ENCODE assay signal across 22 mouse cellular contexts in genomic region chr15:102776218-102776850, GRCm38 (mm10). TPM values are rescaled to one million over a fixed set of nuclear protein-coding genes. Genes with fewer than 3 reads are reported as not detected.
DNase-seq lines count a peak whose midpoint lies in the region; ATAC-seq and TF ChIP-seq lines count a peak whose summit lies in the region.
"Had no signal": no experiment of that assay in that cellular context is flagged by ENCODE, and none has a peak within 500 bp of the region (broad histone marks: within the 10 kb centered on the region; RNA-seq: fewer than 3 reads in every experiment).

No protein-coding gene starts in this region.

- WGBS in hindbrain, embryonic 13.5 days, result 47% methylated on average over 11 of the region's 11 CpGs
- WGBS in hindbrain, embryonic 10.5 days, result 47% methylated on average over 11 of the region's 11 CpGs
- 34% methylated on average over 11 of the region's 11 CpGs for WGBS in midbrain, postnatal 0 days
- WGBS in midbrain, embryonic 10.5 days, result 56% methylated on average over 11 of the region's 11 CpGs
- WGBS in hindbrain, postnatal 0 days, result 35% methylated on average over 11 of the region's 11 CpGs
- 43% methylated on average over 11 of the region's 11 CpGs for WGBS in intestine, embryonic 15.5 days

- H3K27me3 ChIP-seq in hindbrain, embryonic 13.5 days, result peaks cover 24% of the 10 kb centered on the region
- peaks cover 19% of the 10 kb centered on the region; the same call in 1 of the 2 replicates for H3K27me3 ChIP-seq in hindbrain, embryonic 10.5 days (ENCODE audit: insufficient read depth, poor library complexity, severe bottlenecking)
- no peaks in the 10 kb centered on the region for H3K27me3 ChIP-seq in midbrain, postnatal 0 days (ENCODE audit: insufficient read depth, low read length)
- peaks cover 16% of the 10 kb centered on the region for H3K27me3 ChIP-seq in midbrain, embryonic 10.5 days (ENCODE audit: low read depth, poor library complexity, severe bottlenecking)
- no peaks in the 10 kb centered on the region for H3K27me3 ChIP-seq in hindbrain, postnatal 0 days (ENCODE audit: insufficient read depth, low read length)
- 0 out of 2 replicates have a peak, but pooled peaks cover 3% of the 10 kb centered on the region for H3K27me3 ChIP-seq in intestine, embryonic 15.5 days (replicated peaks)

- no peak for DNase-seq in hindbrain, embryonic 10.5 days (ENCODE audit: low spot score)
- DNase-seq in midbrain, postnatal 0 days (ENCODE audit: low spot score), result no peak
- DNase-seq in midbrain, embryonic 10.5 days (ENCODE audit: low spot score), result no peak
- DNase-seq in hindbrain, postnatal 0 days (ENCODE audit: low spot score), result no peak
- no peak for DNase-seq in cerebellum, postnatal 14 days
- DNase-seq: adrenal gland, postnatal 10 days; cerebellum, adult 9-11 months; gastrocnemius, postnatal 25 days; heart, adult 18-20 months; heart, postnatal 10 days; kidney, adult 18-20 months; kidney, postnatal 10 days; liver; lung, postnatal 4 days; thymus, adult 2 months; thymus, postnatal 4 days had no signal

- no peak for TF ChIP-seq CTCF in midbrain, postnatal 0 days (IDR thresholded peaks at IDR 0.05)
- TF ChIP-seq CTCF in hindbrain, postnatal 0 days (IDR thresholded peaks at IDR 0.05; ENCODE audit: low read depth), result no peak

- no peak for ATAC-seq in hindbrain, embryonic 13.5 days (ENCODE audit: low FRiP score)
- ATAC-seq in midbrain, postnatal 0 days (ENCODE audit: low FRiP score), result 0 out of 2 replicates have a peak, but pooled peaks have one; percentile 49
- ATAC-seq in hindbrain, postnatal 0 days, result no peak
- no peak for ATAC-seq in intestine, embryonic 15.5 days

- no peak overlapping the region for H3K4me2 ChIP-seq in hindbrain, embryonic 13.5 days
- no peak overlapping the region for H3K4me2 ChIP-seq in midbrain, postnatal 0 days (ENCODE audit: low read depth, low read length, poor library complexity, severe bottlenecking)
- H3K4me2 ChIP-seq in hindbrain, postnatal 0 days (ENCODE audit: low read depth, low read length), result 0 out of 2 replicates have a peak overlapping the region, but pooled peaks have one; percentile 7
- no peak overlapping the region for H3K4me2 ChIP-seq in intestine, embryonic 15.5 days (replicated peaks)
- H3K4me2 ChIP-seq: heart, embryonic 12.5 days; liver, embryonic 15.5 days; lung, embryonic 15.5 days had no signal

- H3K4me1 ChIP-seq in hindbrain, embryonic 13.5 days (replicated peaks), result peaks cover 2% of the 10 kb centered on the region; the same call in 1 of the 2 replicates
- H3K4me1 ChIP-seq in hindbrain, embryonic 10.5 days (replicated peaks), result no peaks in the 10 kb centered on the region; the same call in 1 of the 2 replicates
- H3K4me1 ChIP-seq in midbrain, postnatal 0 days (ENCODE audit: insufficient read depth, low read length), result peaks cover 4% of the 10 kb centered on the region; the same call in 1 of the 2 replicates
- H3K4me1 ChIP-seq in midbrain, embryonic 10.5 days, result no peaks in the 10 kb centered on the region
- no peaks in the 10 kb centered on the region for H3K4me1 ChIP-seq in hindbrain, postnatal 0 days (ENCODE audit: insufficient read depth, low read length)
- H3K4me1 ChIP-seq in intestine, embryonic 15.5 days (replicated peaks), result no peaks in the 10 kb centered on the region
- H3K4me1 ChIP-seq: heart, embryonic 12.5 days; liver, embryonic 15.5 days; lung, embryonic 15.5 days had no signal

- no peaks in the 10 kb centered on the region for H3K36me3 ChIP-seq in hindbrain, embryonic 13.5 days
- no peaks in the 10 kb centered on the region for H3K36me3 ChIP-seq in hindbrain, embryonic 10.5 days
- no peaks in the 10 kb centered on the region for H3K36me3 ChIP-seq in midbrain, postnatal 0 days (ENCODE audit: insufficient read depth, low read length)
- no peaks in the 10 kb centered on the region for H3K36me3 ChIP-seq in midbrain, embryonic 10.5 days
- H3K36me3 ChIP-seq in hindbrain, postnatal 0 days (ENCODE audit: insufficient read depth, low read length), result no peaks in the 10 kb centered on the region
- H3K36me3 ChIP-seq in intestine, embryonic 15.5 days, result no peaks in the 10 kb centered on the region
- H3K36me3 ChIP-seq: heart, embryonic 12.5 days; limb, embryonic 10.5 days; liver, embryonic 15.5 days; lung, embryonic 15.5 days had no signal

- peak overlapping the region; percentile 40 for H3K27ac ChIP-seq in hindbrain, embryonic 13.5 days
- H3K27ac ChIP-seq in hindbrain, embryonic 10.5 days, result no peak overlapping the region
- H3K27ac ChIP-seq in midbrain, postnatal 0 days (ENCODE audit: low read depth, low read length), result no peak overlapping the region
- no peak overlapping the region for H3K27ac ChIP-seq in midbrain, embryonic 10.5 days (replicated peaks)
- H3K27ac ChIP-seq in hindbrain, postnatal 0 days, result no peak overlapping the region
- no peak overlapping the region for H3K27ac ChIP-seq in intestine, embryonic 15.5 days
- H3K27ac ChIP-seq: limb, embryonic 10.5 days; liver, embryonic 15.5 days; lung, embryonic 15.5 days had no signal

- no peak overlapping the region for H3K9ac ChIP-seq in hindbrain, embryonic 13.5 days
- no peak overlapping the region for H3K9ac ChIP-seq in midbrain, postnatal 0 days (replicated peaks; ENCODE audit: low read length, poor library complexity, severe bottlenecking)
- no peak overlapping the region for H3K9ac ChIP-seq in hindbrain, postnatal 0 days (replicated peaks; ENCODE audit: low read length)
- H3K9ac ChIP-seq in intestine, embryonic 15.5 days, result no peak overlapping the region
- H3K9ac ChIP-seq: heart, embryonic 12.5 days; liver, embryonic 15.5 days; lung, embryonic 15.5 days had no signal

- H3K4me3 ChIP-seq in hindbrain, embryonic 13.5 days, result no peak overlapping the region
- no peak overlapping the region for H3K4me3 ChIP-seq in hindbrain, embryonic 10.5 days
- no peak overlapping the region for H3K4me3 ChIP-seq in midbrain, postnatal 0 days (ENCODE audit: low read depth, low read length)
- H3K4me3 ChIP-seq in midbrain, embryonic 10.5 days, result no peak overlapping the region
- H3K4me3 ChIP-seq in hindbrain, postnatal 0 days (ENCODE audit: low read length), result no peak overlapping the region
- H3K4me3 ChIP-seq in intestine, embryonic 15.5 days (replicated peaks), result no peak overlapping the region
- H3K4me3 ChIP-seq: heart, embryonic 12.5 days; limb, embryonic 10.5 days; liver, embryonic 15.5 days; lung, embryonic 15.5 days had no signal

- no peaks in the 10 kb centered on the region for H3K9me3 ChIP-seq in hindbrain, embryonic 13.5 days
- no peaks in the 10 kb centered on the region for H3K9me3 ChIP-seq in hindbrain, embryonic 10.5 days
- H3K9me3 ChIP-seq in midbrain, postnatal 0 days (ENCODE audit: low read length), result no peaks in the 10 kb centered on the region
- no peaks in the 10 kb centered on the region for H3K9me3 ChIP-seq in midbrain, embryonic 10.5 days (replicated peaks)
- no peaks in the 10 kb centered on the region for H3K9me3 ChIP-seq in hindbrain, postnatal 0 days (ENCODE audit: low read length)
- no peaks in the 10 kb centered on the region for H3K9me3 ChIP-seq in intestine, embryonic 15.5 days
- H3K9me3 ChIP-seq: heart, embryonic 12.5 days; limb, embryonic 10.5 days; liver, embryonic 15.5 days; lung, embryonic 15.5 days had no signal

RNA-seq across cellular contexts. Expression of gene Calcoco1, which starts 54.4 kb away (rescaled TPM):
- polyA plus RNA-seq in hindbrain, embryonic 13.5 days (2015; fragmentation: Nextera tagmentation; extraction: Ambion mirVana), result 41.8 and 42.3 TPM in 2 replicates
- 32.1 and 38.5 TPM in 2 replicates for polyA plus RNA-seq in hindbrain, embryonic 10.5 days (2016; fragmentation: Nextera tagmentation; extraction: Ambion mirVana)
- 34.4 and 34.7 TPM in 2 replicates for total RNA-seq in midbrain, postnatal 0 days (2014; rRNA removed)
- 27.1 and 27.2 TPM in 2 replicates for polyA plus RNA-seq in midbrain, postnatal 0 days (2015; fragmentation: Nextera tagmentation; extraction: Ambion mirVana)
- polyA plus RNA-seq in midbrain, embryonic 10.5 days (2016; fragmentation: Nextera tagmentation; extraction: Ambion mirVana), result 26.0 and 31.1 TPM in 2 replicates
- total RNA-seq in hindbrain, postnatal 0 days (2014; rRNA removed), result 26.6 and 32.4 TPM in 2 replicates
- 29.8 and 30.3 TPM in 2 replicates for polyA plus RNA-seq in hindbrain, postnatal 0 days (2015; fragmentation: Nextera tagmentation; extraction: Ambion mirVana)
- 27.7 and 28.5 TPM in 2 replicates for polyA plus RNA-seq in intestine, embryonic 15.5 days (2015; fragmentation: Nextera tagmentation; extraction: Ambion mirVana)
